Mouse (Mus musculus) C2C12 (cell line): Measurements from ENCODE around the gene Sar1b. TPM values are rescaled to one million over a fixed set of nuclear protein-coding genes. Genes with fewer than 3 reads are reported as not detected.
A peak's percentile ranks its signal among the peaks of the same experiment; 100 is the strongest.

Experiments used
- H3K27me3 ChIP-seq: one replicate; pipeline ENCODE4 v1.6.1; 2011; ENCODE audit not compliant: control insufficient read depth, insufficient read depth, insufficient read length
- H3K36me3 ChIP-seq: one replicate; pipeline ENCODE4 v1.6.1; 2011; ENCODE audit not compliant: control insufficient read depth, insufficient read depth
- H3K4me3 ChIP-seq: one replicate; pipeline ENCODE4 v1.5.1; 2011; ENCODE audit warnings: mild to moderate bottlenecking, control low read depth; ENCODE audit not compliant: poor library complexity, insufficient read depth, severe bottlenecking
- H3K79me2 ChIP-seq: one replicate; pipeline ENCODE4 v1.6.1; 2011; ENCODE audit not compliant: control insufficient read depth, insufficient read depth
- H3K79me3 ChIP-seq: one replicate; pipeline ENCODE4 v1.6.1; 2011; ENCODE audit warnings: low read depth, control low read depth
- H3ac ChIP-seq: one replicate; pipeline ENCODE3; 2011; ENCODE audit warnings: low read depth; ENCODE audit not compliant: control insufficient read depth, insufficient read length
- CEBPB ChIP-seq: IDR thresholded peaks from one replicate; pipeline ENCODE4 v1.6.1; 2011; ENCODE audit warnings: low read depth, mild to moderate bottlenecking, control low read depth, moderate library complexity
- CTCF ChIP-seq: IDR thresholded peaks from one replicate; pipeline ENCODE4 v1.5.1; 2011; ENCODE audit not compliant: control insufficient read depth, insufficient read depth, insufficient read length
- FOSL1 ChIP-seq: IDR thresholded peaks from one replicate; pipeline ENCODE4 v1.8.0; 2011; ENCODE audit warnings: mild to moderate bottlenecking, low read length; ENCODE audit not compliant: poor library complexity, insufficient read depth, severe bottlenecking
- MAX ChIP-seq: IDR thresholded peaks from one replicate; pipeline ENCODE4 v1.6.1; 2011; ENCODE audit warnings: mild to moderate bottlenecking, control low read depth
- MYOD1 ChIP-seq: IDR thresholded peaks from one replicate; pipeline ENCODE4 v1.6.1; 2011; ENCODE audit warnings: low read depth; ENCODE audit not compliant: control insufficient read depth, insufficient read length
- MYOG ChIP-seq: IDR thresholded peaks from one replicate; pipeline ENCODE4 v1.6.1; 2011; ENCODE audit not compliant: control insufficient read depth, insufficient read length; ENCODE audit errors: extremely low read depth
- USF1 ChIP-seq: IDR thresholded peaks from one replicate; pipeline ENCODE4 v1.6.1; 2011; ENCODE audit warnings: low read depth, mild to moderate bottlenecking, control low read depth, moderate library complexity
- polyA plus RNA-seq: library from polyadenylated mRNA; unstranded; fragments of >200 nt; fragmentation: generic; extraction: Trizol; gene quantifications from one replicate; pipeline ENCODE4 v1.2.1, GENCODE M21; 2012; ENCODE audit warnings: missing spikeins

The Sar1b gene
- polyA plus RNA-seq, 1 experiment, result 50.4 TPM

DNA sequence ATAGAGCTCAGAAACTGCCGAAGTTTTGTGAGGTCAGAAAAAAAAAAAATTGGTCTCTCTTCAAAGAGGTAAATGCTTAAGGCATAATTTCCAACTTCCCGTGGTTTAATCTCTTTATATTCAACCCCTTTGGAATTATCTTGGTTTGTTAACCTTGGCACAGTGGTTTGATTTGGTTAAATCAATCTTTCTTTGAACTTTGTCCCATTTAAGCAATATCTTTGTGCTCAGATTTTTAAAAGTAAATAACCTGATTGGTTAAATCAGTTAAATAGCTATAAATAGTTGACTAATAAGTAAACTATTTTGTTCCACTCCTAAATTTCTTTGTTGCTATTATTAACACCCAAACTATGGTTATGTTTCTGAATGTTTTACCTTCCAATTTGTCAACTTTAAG is 4.2 kb upstream of the Sar1b start:
- H3K79me3 ChIP-seq, result peaks cover 22% of the 10 kb centered on the region
- no peak overlapping the region for H3ac ChIP-seq
- H3K27me3 ChIP-seq, result no peaks in the 10 kb centered on the region
- peaks cover 2% of the 10 kb centered on the region for H3K36me3 ChIP-seq
- no peak overlapping the region for H3K4me3 ChIP-seq
- no peak for TF ChIP-seq CTCF
- TF ChIP-seq CEBPB, result no peak
- TF ChIP-seq MAX, result no peak
- no peak for TF ChIP-seq MYOG
- no peak for TF ChIP-seq USF1
- TF ChIP-seq MYOD1, result no peak
- TF ChIP-seq FOSL1, result no peak
- H3K79me2 ChIP-seq, result peaks cover 33% of the 10 kb centered on the region

DNA sequence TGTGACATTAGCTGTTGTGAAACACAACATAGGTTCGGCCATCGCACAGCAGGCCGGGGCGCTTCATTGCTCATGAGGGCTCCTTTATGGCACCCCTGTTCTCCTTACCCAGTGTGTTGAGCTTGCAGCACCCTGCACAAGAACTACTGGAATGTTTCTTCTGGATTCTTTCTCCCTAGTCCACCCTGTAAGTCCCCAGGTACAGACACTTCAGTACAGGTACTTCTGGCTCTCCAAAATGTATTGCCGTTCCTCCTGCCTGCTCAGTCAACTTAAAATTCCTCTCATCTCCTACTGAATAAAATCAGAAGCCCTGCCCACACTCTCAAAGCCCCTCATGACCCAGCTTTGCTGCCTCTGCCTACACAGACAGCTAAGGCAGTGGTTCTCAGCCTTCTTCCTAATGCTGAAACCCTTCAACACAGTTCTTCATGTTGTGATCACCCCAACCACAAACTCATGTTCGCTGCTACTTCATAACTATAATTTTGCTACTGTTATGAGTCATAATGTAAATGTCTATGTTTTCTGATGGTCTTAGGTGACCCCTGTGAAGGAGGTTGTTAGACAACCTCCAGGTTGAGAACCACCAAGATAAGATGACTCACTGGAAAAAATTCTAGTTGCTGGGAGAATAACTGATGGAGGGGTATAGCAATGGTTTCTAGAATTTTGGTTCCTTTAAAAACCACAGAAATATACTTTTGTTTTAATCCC is 3.4 kb upstream of the Sar1b start:
- TF ChIP-seq MYOG (no peak), MYOD1 (no peak), CTCF (no peak), USF1 (no peak), MAX (no peak), FOSL1 (no peak), CEBPB (no peak)
- Histone ChIP-seq H3K79me3 (peaks cover 22% of the 10 kb centered on the region), H3K27me3 (no peaks in the 10 kb centered on the region), H3K79me2 (peaks cover 33% of the 10 kb centered on the region), H3K36me3 (no peaks in the 10 kb centered on the region), H3ac (no peak overlapping the region), H3K4me3 (no peak overlapping the region)

DNA sequence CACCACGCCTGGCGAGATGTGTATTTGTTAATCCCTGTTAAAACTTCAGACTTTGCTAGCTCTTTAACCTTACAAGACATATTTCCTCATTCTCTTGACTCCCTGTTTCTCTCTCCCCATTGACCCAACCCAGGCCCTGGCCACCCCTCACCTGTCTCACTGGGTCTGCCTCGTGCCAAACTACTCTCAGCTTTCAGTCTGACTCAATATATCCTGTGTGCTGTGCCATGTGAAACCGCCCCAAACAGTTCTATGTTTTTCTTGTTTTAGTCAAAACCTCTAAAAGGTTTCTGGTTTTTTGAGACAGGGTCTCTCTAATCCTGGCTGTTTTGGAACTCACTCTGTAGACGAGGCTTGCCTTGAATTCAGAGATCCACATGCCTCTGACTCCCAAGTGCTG is 2.2 kb upstream of the Sar1b start:
- peaks cover 33% of the 10 kb centered on the region for H3K79me2 ChIP-seq
- H3K79me3 ChIP-seq, result peaks cover 24% of the 10 kb centered on the region
- no peak overlapping the region for H3K4me3 ChIP-seq
- no peak overlapping the region for H3ac ChIP-seq
- H3K36me3 ChIP-seq, result no peaks in the 10 kb centered on the region
- TF ChIP-seq MYOD1 (no peak), MYOG (no peak), MAX (no peak), CEBPB (no peak), USF1 (no peak), CTCF (no peak), FOSL1 (no peak)
- no peaks in the 10 kb centered on the region for H3K27me3 ChIP-seq

DNA sequence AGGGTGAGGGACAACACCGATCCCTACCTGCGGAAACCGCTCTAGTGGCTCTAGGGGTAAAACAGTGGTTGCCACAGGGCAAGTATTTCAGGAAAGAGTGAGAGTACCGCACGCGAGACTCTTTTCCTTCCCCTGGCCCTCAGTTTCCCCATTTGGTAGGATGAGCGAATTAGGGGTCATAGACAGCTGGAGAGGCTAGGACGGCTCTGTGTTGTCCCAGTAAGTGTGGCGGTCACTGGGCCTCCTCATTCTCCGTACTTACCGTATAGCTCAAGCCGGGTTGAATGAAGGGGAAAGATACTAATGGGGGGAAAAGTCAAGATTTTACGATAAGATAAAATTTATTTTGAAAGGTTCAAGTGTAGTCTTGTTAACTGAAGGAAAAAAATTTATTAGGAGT is 468 bp downstream of the Sar1b start:
- Histone ChIP-seq H3K79me3 (peaks cover 40% of the 10 kb centered on the region), H3K36me3 (no peaks in the 10 kb centered on the region), H3K79me2 (peaks cover 56% of the 10 kb centered on the region), H3K27me3 (no peaks in the 10 kb centered on the region), H3ac (peak overlapping the region; percentile 58), H3K4me3 (peak overlapping the region; percentile 100)
- TF ChIP-seq MYOG (no peak), MYOD1 (no peak), USF1 (no peak), CTCF (no peak), MAX (no peak), CEBPB (no peak), FOSL1 (no peak)

DNA sequence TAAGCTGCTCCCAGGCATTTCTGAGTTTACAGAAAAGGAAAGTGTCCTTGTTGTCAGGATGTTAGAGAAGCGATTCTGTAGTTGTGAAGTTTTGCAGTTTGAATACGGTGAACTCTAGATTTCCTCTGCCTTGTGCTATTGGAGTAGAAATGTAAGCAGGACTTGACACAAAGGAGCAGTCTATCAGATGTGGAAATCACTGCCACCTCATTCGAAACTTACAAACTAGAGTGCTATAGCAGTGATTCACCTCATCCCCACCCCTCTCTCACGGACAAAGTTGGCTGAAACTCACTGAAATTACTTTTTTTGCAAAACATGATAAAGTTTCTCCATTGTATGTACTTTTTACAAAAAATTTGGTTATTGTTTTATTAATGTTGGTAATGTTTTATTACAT is 1.3 kb downstream of the Sar1b start:
- Histone ChIP-seq H3K36me3 (no peaks in the 10 kb centered on the region), H3K27me3 (no peaks in the 10 kb centered on the region), H3K4me3 (no peak overlapping the region), H3K79me3 (peaks cover 49% of the 10 kb centered on the region), H3K79me2 (peaks cover 65% of the 10 kb centered on the region), H3ac (no peak overlapping the region)
- no peak for TF ChIP-seq FOSL1
- TF ChIP-seq CTCF, result no peak
- TF ChIP-seq USF1, result no peak
- TF ChIP-seq MYOD1, result no peak
- TF ChIP-seq CEBPB, result no peak
- TF ChIP-seq MYOG, result no peak
- TF ChIP-seq MAX, result no peak
